Mouse (Mus musculus) testis, adult 2 months (tissue): ENCODE results near the gene Tssk1. TPM values are rescaled to one million over a fixed set of nuclear protein-coding genes. Genes with fewer than 3 reads are reported as not detected.

Experiments used
- H3K27ac ChIP-seq: fragments of 200-500 bp; 2 replicates; pipeline ENCODE4 v1.5.1; 2012; ENCODE audit warnings: low read depth, low read length; ENCODE audit not compliant: control insufficient read depth, insufficient read depth
- H3K27me3 ChIP-seq: fragments of 200-500 bp; 2 replicates; pipeline ENCODE4 v1.6.1; 2012; ENCODE audit warnings: mild to moderate bottlenecking, low read length, moderate library complexity; ENCODE audit not compliant: control insufficient read depth, insufficient read depth
- H3K36me3 ChIP-seq: fragments of 200-500 bp; 2 replicates; pipeline ENCODE4 v1.6.1; 2012; ENCODE audit warnings: mild to moderate bottlenecking, low read length; ENCODE audit not compliant: control insufficient read depth, insufficient read depth
- H3K4me1 ChIP-seq: fragments of 200-500 bp; 2 replicates; pipeline ENCODE4 v1.6.1; 2012; ENCODE audit warnings: low read length; ENCODE audit not compliant: control insufficient read depth, insufficient read depth
- H3K4me3 ChIP-seq: fragments of 200-500 bp; 2 replicates; pipeline ENCODE4 v1.5.1; 2012; ENCODE audit warnings: low read depth, mild to moderate bottlenecking, low read length, moderate library complexity, mixed read lengths; ENCODE audit not compliant: control insufficient read depth
- CTCF ChIP-seq: fragments of 200-500 bp; IDR thresholded peaks from 2 replicates; pipeline ENCODE4 v1.5.1; 2012; ENCODE audit warnings: low read depth, mild to moderate bottlenecking, inconsistent platforms, low read length, moderate library complexity; ENCODE audit not compliant: control insufficient read depth, insufficient read depth, insufficient replicate concordance
- POLR2A ChIP-seq: fragments of 200-500 bp; IDR thresholded peaks from 2 replicates; pipeline ENCODE4 v1.6.1; 2012; ENCODE audit warnings: low read depth, mild to moderate bottlenecking, inconsistent platforms, low read length, moderate library complexity; ENCODE audit not compliant: control insufficient read depth
- polyA plus RNA-seq: library from polyadenylated mRNA; depleted of rRNA; stranded (reverse); fragments of >200 nt; gene quantifications from 2 replicates; pipeline ENCODE4 v1.2.3, GENCODE M21; 2012; rRNA removed

Tssk1 gene
- polyA plus RNA-seq, 1 experiment: 177 TPM

- Histone ChIP-seq H3K27me3 (no peaks in the 10 kb centered on the region), H3K27ac (no peak overlapping the region), H3K4me3 (no peak overlapping the region), H3K4me1 (no peaks in the 10 kb centered on the region), H3K36me3 (no peaks in the 10 kb centered on the region)
- no peak for TF ChIP-seq CTCF
- no peak for TF ChIP-seq POLR2A
These were observed 51.2 kb downstream of the Tssk1 start for GRCm38 (mm10) chr16:17945081-17945831.

Other genes starting within 250 kb of the Tssk1 start
- gene Ccdc74a, start 247.8 kb upstream of the Tssk1 start, polyA plus RNA-seq: 120 and 138 TPM in 2 replicates
- gene Med15, start 161.3 kb upstream of the Tssk1 start, polyA plus RNA-seq: 86.1 and 95.2 TPM in 2 replicates
- gene Klhl22, start 134.6 kb upstream of the Tssk1 start, polyA plus RNA-seq: 9.1 and 9.4 TPM in 2 replicates
- 4.1 and 5.6 TPM in 2 replicates for gene Scarf2, start 96.9 kb upstream of the Tssk1 start, polyA plus RNA-seq
- gene B830017H08Rik, start 61.1 kb upstream of the Tssk1 start, polyA plus RNA-seq: 4.5 and 5.6 TPM in 2 replicates
- gene Car15, start 55.9 kb upstream of the Tssk1 start, polyA plus RNA-seq: 13.9 and 17.9 TPM in 2 replicates
- 3.1 and 3.2 TPM in 2 replicates for gene Gm20518, start 2.6 kb upstream of the Tssk1 start, polyA plus RNA-seq
- 259 and 263 TPM in 2 replicates for gene Dgcr2, start 4.3 kb downstream of the Tssk1 start, polyA plus RNA-seq
- 845 and 898 TPM in 2 replicates for gene Tssk2, start 4.4 kb downstream of the Tssk1 start, polyA plus RNA-seq
- gene Ess2, start 17.1 kb downstream of the Tssk1 start, polyA plus RNA-seq: 27.2 and 28.3 TPM in 2 replicates
- 7.7 and 8.9 TPM in 2 replicates for gene Gsc2, start 20.8 kb downstream of the Tssk1 start, polyA plus RNA-seq
- gene Slc25a1, start 34.0 kb downstream of the Tssk1 start, polyA plus RNA-seq: 45.4 and 52.8 TPM in 2 replicates
- not detected in 2 replicates for gene Vpreb2, start 86.2 kb downstream of the Tssk1 start, polyA plus RNA-seq
- gene Dgcr6, start 158.6 kb downstream of the Tssk1 start, polyA plus RNA-seq: 315 and 372 TPM in 2 replicates
- gene Prodh, start 196.0 kb downstream of the Tssk1 start, polyA plus RNA-seq: 4.4 and 5.1 TPM in 2 replicates
- 0.11 and 0.18 TPM in 2 replicates for gene Rtn4r, start 233.4 kb downstream of the Tssk1 start, polyA plus RNA-seq